Mouse (Mus musculus) thymus, adult 2 months (tissue): ENCODE data around the gene Hscb. TPM values are rescaled to one million over a fixed set of nuclear protein-coding genes. Genes with fewer than 3 reads are reported as not detected.
A peak's percentile ranks its signal among the peaks of the same experiment; 100 is the strongest.

Experiments
- DNase-seq: peaks from one replicate; pipeline ENCODE4 v3.0.0; 2021
- H3K27ac ChIP-seq: fragments of 200-500 bp; 2 replicates; pipeline ENCODE4 v1.5.1; 2012; ENCODE audit warnings: low read length, control low read depth; ENCODE audit not compliant: control insufficient read depth, insufficient read depth
- H3K27me3 ChIP-seq: fragments of 200-500 bp; 2 replicates; pipeline ENCODE4 v1.6.1; 2012; ENCODE audit warnings: mild to moderate bottlenecking, low read length, moderate library complexity, mixed read lengths; ENCODE audit not compliant: control insufficient read depth, insufficient read depth
- H3K36me3 ChIP-seq: fragments of 200-500 bp; 2 replicates; pipeline ENCODE4 v1.6.1; 2012; ENCODE audit warnings: mild to moderate bottlenecking, low read length, moderate library complexity; ENCODE audit not compliant: control insufficient read depth, insufficient read depth
- H3K4me1 ChIP-seq: fragments of 200-500 bp; replicated peaks from 2 replicates; pipeline ENCODE4 v1.6.1; 2012; ENCODE audit warnings: low read length; ENCODE audit not compliant: control insufficient read depth, insufficient read depth
- H3K4me3 ChIP-seq: fragments of 200-500 bp; 2 replicates; pipeline ENCODE4 v1.5.1; 2012; ENCODE audit warnings: mild to moderate bottlenecking, low read length, control low read depth, moderate library complexity; ENCODE audit not compliant: control insufficient read depth, insufficient read depth
- CTCF ChIP-seq: fragments of 200-500 bp; IDR thresholded peaks from 2 replicates; pipeline ENCODE4 v1.5.1; 2012; ENCODE audit warnings: mild to moderate bottlenecking, control low read depth, low read length, moderate library complexity, borderline replicate concordance; ENCODE audit not compliant: control insufficient read depth, poor library complexity, insufficient read depth; ENCODE audit errors: extremely low read depth
- POLR2A ChIP-seq: fragments of 200-500 bp; IDR thresholded peaks from 2 replicates; pipeline ENCODE4 v1.6.1; 2012; ENCODE audit warnings: mild to moderate bottlenecking, low read length, control low read depth, moderate library complexity; ENCODE audit not compliant: control insufficient read depth, poor library complexity, insufficient read depth; ENCODE audit errors: extremely low read depth
- WGBS: fragments of 180-500 bp; shearing (Covaris S2); methylation state at CpG from one replicate; pipeline ENCODE4 v1.1.7; 2018; 5-methylcytosine and 5-hydroxymethylcytosine counted together
- polyA plus RNA-seq: library from polyadenylated mRNA; depleted of rRNA; stranded (reverse); fragments of >200 nt; gene quantifications from 2 replicates; pipeline ENCODE4 v1.2.3, GENCODE M21; 2012

Hscb gene
- polyA plus RNA-seq, 1 experiment, result 20.6 TPM

DNA sequence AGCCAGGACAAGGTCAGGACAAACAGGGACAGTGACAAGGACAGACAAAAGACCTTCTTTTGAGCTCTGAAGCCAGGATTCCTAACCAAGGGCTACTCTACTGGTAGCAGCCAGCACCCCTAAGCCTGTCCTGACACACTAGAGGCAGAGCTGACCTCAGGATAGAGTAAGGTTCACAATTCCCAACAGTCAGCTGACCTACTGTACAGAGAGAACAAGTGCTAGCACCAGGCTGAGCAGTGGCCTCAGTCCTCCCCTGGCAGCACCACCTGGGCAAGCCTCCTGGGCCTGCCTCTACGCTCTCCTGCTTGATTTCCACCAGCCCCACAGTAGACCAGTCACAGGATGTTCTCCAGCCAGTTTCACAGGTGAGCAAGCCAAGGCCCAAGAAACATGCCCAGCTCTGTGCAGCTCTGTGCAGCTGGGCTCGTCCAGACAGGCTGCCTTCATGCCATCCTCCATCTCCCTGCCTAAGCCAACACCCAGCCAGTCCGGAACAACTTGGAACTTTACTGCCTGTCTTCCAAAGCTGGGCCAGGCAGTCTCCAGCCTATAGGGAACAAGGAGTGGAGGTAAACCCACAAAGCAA is 38.4 kb downstream of the Hscb start:
- Histone ChIP-seq H3K27ac (no peak overlapping the region), H3K4me3 (no peak overlapping the region)
- WGBS, result 89% methylated on average over 3 of the region's 3 CpGs

DNA sequence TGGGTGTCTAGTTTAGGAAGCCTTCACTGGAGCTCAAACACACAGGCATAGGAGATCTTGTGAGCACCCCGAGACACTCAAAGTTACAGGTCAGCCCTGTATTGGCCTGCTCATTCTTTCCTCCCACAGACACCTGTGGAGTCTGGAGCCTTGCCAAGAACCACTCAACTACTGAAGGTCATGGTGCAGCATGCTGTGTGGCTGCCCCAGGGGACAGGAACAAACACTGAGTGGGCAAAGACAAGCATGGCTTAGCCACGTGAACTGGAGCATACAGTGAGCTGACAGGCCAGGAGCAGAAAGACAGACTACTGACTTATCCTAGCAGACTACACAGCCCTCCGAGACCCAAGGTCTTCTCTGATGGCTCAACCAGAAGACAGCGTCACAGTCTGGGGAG is 41.9 kb downstream of the Hscb start:
- H3K36me3 ChIP-seq, result peaks cover 46% of the 10 kb centered on the region
- no peak overlapping the region for H3K4me3 ChIP-seq
- no peak for TF ChIP-seq POLR2A
- TF ChIP-seq CTCF, result no peak
- no peak for DNase-seq
- H3K27ac ChIP-seq, result no peak overlapping the region
- no peaks in the 10 kb centered on the region for H3K27me3 ChIP-seq
- peaks cover 8% of the 10 kb centered on the region; the same call in 1 of the 2 replicates for H3K4me1 ChIP-seq
- 67% methylated on average over 4 of the region's 4 CpGs for WGBS

More for the DNA sequence above, 38.4 kb downstream of the Hscb start:
- TF ChIP-seq CTCF, result no peak
- no peak for TF ChIP-seq POLR2A
- Histone ChIP-seq H3K27me3 (no peaks in the 10 kb centered on the region), H3K4me1 (peaks cover 8% of the 10 kb centered on the region; the same call in 1 of the 2 replicates), H3K36me3 (peaks cover 12% of the 10 kb centered on the region)
- no peak for DNase-seq

DNA sequence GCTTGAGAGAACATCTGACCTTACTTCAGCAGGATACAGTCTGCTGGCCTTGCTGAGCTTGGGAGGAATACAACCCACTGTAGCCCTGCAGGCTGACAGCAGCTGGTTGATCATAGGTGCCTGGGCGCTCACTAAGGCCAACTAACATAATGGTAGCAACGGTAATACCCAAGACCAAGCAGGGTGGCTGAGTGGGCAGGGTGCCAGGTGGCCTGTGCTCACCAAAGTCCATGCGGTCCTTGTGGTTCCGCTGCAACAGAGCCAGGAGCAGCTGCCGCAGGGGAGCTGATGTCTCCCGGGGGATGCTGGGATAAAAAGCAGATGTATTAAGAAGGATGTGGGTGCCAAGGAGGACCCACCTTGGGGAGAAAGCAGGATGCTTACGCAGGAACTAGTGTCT is 45.2 kb downstream of the Hscb start:
- Histone ChIP-seq H3K27me3 (no peaks in the 10 kb centered on the region), H3K27ac (no peak overlapping the region), H3K4me3 (no peak overlapping the region), H3K4me1 (no peaks in the 10 kb centered on the region), H3K36me3 (peaks cover 75% of the 10 kb centered on the region)
- WGBS, result 98% methylated on average over 7 of the region's 7 CpGs
- DNase-seq, result no peak
- TF ChIP-seq POLR2A (no peak), CTCF (no peak)

DNA sequence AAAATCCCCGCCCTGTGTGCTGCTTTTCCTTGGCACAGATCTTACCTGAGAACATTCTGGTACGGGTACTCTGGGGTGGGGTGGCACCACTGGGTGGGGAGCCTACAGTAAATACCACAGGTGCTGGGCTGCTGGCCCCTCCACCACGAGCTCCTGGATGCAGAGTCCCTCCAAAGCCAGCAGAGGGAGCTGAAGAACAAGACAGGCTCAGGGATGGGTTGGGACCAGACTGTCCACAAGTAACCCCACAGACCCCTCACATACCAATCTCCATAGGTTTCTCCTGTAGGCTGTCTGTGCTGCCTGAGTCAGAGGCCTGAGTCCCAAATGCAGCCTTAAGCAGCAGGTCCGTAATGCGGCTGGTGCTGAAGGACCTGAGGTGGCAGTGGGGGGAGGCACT is 50.9 kb downstream of the Hscb start:
- 81% methylated on average over 5 of the region's 5 CpGs for WGBS
- Histone ChIP-seq H3K4me1 (no peaks in the 10 kb centered on the region), H3K27ac (no peak overlapping the region), H3K4me3 (no peak overlapping the region), H3K36me3 (peaks cover 56% of the 10 kb centered on the region), H3K27me3 (no peaks in the 10 kb centered on the region)
- peak; percentile 52 for DNase-seq
- TF ChIP-seq POLR2A, result no peak
- peak; percentile 68; the same call in 1 of the 2 replicates for TF ChIP-seq CTCF

DNA sequence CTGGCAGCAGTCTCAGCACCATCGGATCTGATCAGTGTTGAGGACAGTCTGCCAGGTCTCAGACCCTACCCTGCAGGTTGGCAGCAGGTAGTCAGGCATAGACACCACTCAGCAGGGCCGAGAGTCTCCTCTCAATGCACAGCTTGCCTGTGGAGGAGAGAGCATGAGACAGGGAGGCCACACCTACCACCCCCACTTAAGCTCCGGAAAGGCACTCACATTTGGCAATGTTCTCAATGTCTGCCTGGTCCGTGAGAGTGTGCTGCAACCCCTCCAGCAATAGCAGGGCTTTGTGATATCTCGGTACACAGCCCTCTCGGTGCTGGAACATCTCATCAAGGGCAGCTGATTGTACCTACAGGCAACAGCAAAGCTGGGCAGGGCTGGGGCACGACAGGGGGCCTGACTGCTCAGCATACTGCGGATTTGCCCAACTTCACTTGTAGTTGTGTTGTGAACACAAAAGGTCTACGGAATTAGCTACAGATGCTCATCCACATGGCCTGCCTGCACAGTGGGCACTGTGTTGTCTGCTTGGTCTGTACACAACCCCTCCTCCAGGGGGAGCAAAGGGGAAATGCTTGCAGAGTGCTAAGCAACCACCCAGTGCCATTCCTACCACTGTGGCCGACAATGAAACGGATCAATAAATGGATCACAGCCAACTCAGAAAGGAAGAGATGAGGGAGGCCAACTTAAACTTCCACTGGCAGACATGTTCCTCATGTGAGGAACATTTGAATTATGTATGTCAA is 53.3 kb downstream of the Hscb start:
- Histone ChIP-seq H3K27me3 (no peaks in the 10 kb centered on the region), H3K36me3 (peaks cover 32% of the 10 kb centered on the region; the same call in 1 of the 2 replicates), H3K4me1 (no peaks in the 10 kb centered on the region), H3K4me3 (no peak overlapping the region), H3K27ac (no peak overlapping the region)
- WGBS, result 96% methylated on average over 11 of the region's 11 CpGs
- peak; percentile 19 for DNase-seq
- no peak for TF ChIP-seq CTCF
- TF ChIP-seq POLR2A, result no peak

DNA sequence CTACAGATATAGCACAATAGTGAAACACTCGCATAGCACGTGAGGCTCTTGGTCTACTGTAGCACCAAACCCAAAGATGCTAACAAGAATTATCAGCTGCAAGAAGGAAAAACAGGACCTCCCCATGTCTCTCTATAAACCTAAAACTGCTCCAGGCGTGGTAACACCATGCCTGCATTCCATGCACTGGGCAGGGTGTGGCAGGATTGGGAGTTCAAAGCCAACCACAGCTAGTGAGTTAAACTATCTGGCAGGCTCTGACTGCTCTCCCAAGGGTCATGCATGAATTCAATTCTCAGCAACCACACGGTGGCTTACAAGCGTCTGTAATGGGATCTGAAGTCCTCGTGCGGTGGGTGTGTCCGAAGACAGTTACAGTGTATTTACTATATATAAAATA is 56.4 kb downstream of the Hscb start:
- Histone ChIP-seq H3K4me3 (no peak overlapping the region), H3K27ac (no peak overlapping the region), H3K4me1 (peaks cover 14% of the 10 kb centered on the region), H3K27me3 (no peaks in the 10 kb centered on the region), H3K36me3 (peaks cover 17% of the 10 kb centered on the region; the same call in 1 of the 2 replicates)
- 93% methylated on average over 8 of the region's 8 CpGs for WGBS
- no peak for DNase-seq
- TF ChIP-seq CTCF, result no peak
- TF ChIP-seq POLR2A, result no peak
